Mouse (Mus musculus) kidney, adult 9 months (tissue): ENCODE results near the gene Aph1a.
"Not testable (repeated sequence)": the region's sequence is repeated elsewhere in the genome, so short reads cannot be mapped to it uniquely, and the experiment has no call there.

Experiments used
- DNase-seq: peaks from one replicate; pipeline ENCODE4 v3.0.0; 2022

The Aph1a gene

GRCm38 (mm10) chr3:95893606-95894316 is at the start of gene Aph1a:
Gene Aph1a, plus strand, starts transcription at chr3:95893969.
- DNase-seq = peak; percentile 99

GRCm38 (mm10) chr3:95850611-95851010 is 43.2 kb upstream of the Aph1a start:
- DNase-seq = no peak

- DNase-seq = no peak
Measured at GRCm38 (mm10) chr3:95851317-95851716, 42.5 kb upstream of the Aph1a start.

GRCm38 (mm10) chr3:95855502-95856089 is 38.2 kb upstream of the Aph1a start, which contains the start of gene Prpf3:
Gene Prpf3, minus strand, starts transcription at chr3:95855885.
- peak; percentile 97 for DNase-seq

GRCm38 (mm10) chr3:95856115-95856514 is 37.7 kb upstream of the Aph1a start:
- DNase-seq = no peak

GRCm38 (mm10) chr3:95857050-95857449 is 36.7 kb upstream of the Aph1a start:
- not testable (repeated sequence) for DNase-seq

GRCm38 (mm10) chr3:95858278-95858677 is 35.5 kb upstream of the Aph1a start:
- DNase-seq = not testable (repeated sequence)

GRCm38 (mm10) chr3:95860323-95860722 is 33.4 kb upstream of the Aph1a start:
- DNase-seq = peak; percentile 33

- peak; percentile 30 for DNase-seq
Measured at GRCm38 (mm10) chr3:95861216-95861615, 32.6 kb upstream of the Aph1a start.

- peak; percentile 97 for DNase-seq
Measured at GRCm38 (mm10) chr3:95861796-95862195, 32.0 kb upstream of the Aph1a start.

- no peak for DNase-seq
Measured at GRCm38 (mm10) chr3:95863578-95863977, 30.2 kb upstream of the Aph1a start.

- DNase-seq = peak; percentile 96
Measured at GRCm38 (mm10) chr3:95865050-95865449, 28.7 kb upstream of the Aph1a start.

- DNase-seq = no peak
Measured at GRCm38 (mm10) chr3:95865571-95865970, 28.2 kb upstream of the Aph1a start.

- DNase-seq = peak; percentile 86
Measured at GRCm38 (mm10) chr3:95866071-95866470, 27.7 kb upstream of the Aph1a start.

GRCm38 (mm10) chr3:95867408-95867807 is 26.4 kb upstream of the Aph1a start:
- peak; percentile 16 for DNase-seq

GRCm38 (mm10) chr3:95870976-95871375 is 22.8 kb upstream of the Aph1a start:
- DNase-seq = no peak

GRCm38 (mm10) chr3:95871392-95871867 is 22.3 kb upstream of the Aph1a start, which contains the start of gene Mrps21:
Gene Mrps21, minus strand, starts transcription at chr3:95871519.
- DNase-seq = peak; percentile 94

- DNase-seq = peak; percentile 56
Measured at GRCm38 (mm10) chr3:95872048-95872447, 21.7 kb upstream of the Aph1a start.

GRCm38 (mm10) chr3:95879063-95879462 is 14.7 kb upstream of the Aph1a start:
- no peak for DNase-seq

GRCm38 (mm10) chr3:95881979-95882815 is 11.6 kb upstream of the Aph1a start, which contains the start of gene Ciart:
Gene Ciart, minus strand, starts transcription at chr3:95882251.
- peak; percentile 99 for DNase-seq

- DNase-seq = peak; percentile 91
Measured at GRCm38 (mm10) chr3:95882816-95883425, 10.8 kb upstream of the Aph1a start.

- DNase-seq = peak; percentile 86
Measured at GRCm38 (mm10) chr3:95884400-95884799, 9.4 kb upstream of the Aph1a start.

GRCm38 (mm10) chr3:95887596-95887995 is 6.2 kb upstream of the Aph1a start:
- peak; percentile 89 for DNase-seq
